Mouse (Mus musculus) Muller cell, postnatal 12 days (primary cell): ENCODE measurements at regions not wholly inside any gene's neighbourhood (a gene's known extent, or its start where the extent isn't known, plus 50 kb on each side); places are given as distances from the start of the nearest gene placed in this dataset.

ENCODE experiments used
- DNase-seq: peaks from one replicate; pipeline ENCODE4 v3.0.0-alpha.2; 2015; ENCODE audit errors: inconsistent ontology term

DNA sequence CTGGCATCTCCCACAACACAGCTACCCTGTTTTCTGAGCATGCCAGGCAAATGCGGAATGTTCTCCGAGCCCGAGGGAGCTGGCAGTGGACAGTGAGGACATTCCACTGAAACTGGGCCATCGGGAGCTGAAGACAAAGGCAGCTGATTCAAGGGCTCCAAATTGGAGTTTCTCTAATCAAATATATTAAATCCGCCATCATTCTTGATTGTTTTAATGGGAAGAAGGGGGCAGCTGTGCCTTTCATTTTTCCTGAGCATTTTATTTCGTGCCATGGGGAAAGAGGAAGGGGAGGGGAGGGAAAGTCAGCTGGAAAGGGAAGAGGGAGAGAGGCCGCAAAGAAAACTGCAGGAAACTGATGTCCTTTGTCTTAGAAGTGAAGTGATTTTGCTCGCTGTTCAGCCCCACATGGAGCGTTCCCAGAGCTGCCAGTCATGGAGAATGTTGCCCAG, 373.9 kb downstream of the Cog6 start:
- peak; percentile 91 for DNase-seq

- DNase-seq: peak; percentile 91
These were observed 373.4 kb downstream of the Foxo1 start for GRCm38 (mm10) chr3:52641226-52642181.

GRCm38 (mm10) chr3:52640250-52641147, 372.4 kb downstream of the Foxo1 start:
- DNase-seq: peak; percentile 49

- no peak for DNase-seq
These were observed 370.7 kb downstream of the Foxo1 start for GRCm38 (mm10) chr3:52638816-52639215.

DNA sequence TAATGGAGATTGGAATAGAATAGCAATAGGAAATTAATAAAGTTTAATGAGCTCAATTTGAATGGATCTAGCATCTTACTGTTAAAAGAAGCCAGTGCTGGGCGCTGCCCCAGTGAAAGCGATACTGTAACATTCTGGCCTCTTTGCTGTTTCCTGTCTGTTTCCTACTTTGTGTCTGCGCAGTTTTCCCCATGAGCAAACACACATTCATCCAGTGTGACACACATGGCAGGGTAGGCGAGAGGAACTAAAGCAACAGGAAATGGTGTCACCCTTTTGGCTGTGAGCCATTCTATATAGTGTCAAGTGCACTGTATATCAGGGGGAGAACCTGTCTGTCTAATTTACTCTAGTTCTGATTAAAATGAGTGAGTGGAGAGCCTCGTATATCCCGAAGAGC, 366.2 kb downstream of the Foxo1 start:
- DNase-seq: peak; percentile 65

- DNase-seq: no peak
These were observed 365.5 kb downstream of the Foxo1 start for GRCm38 (mm10) chr3:52633491-52634100.

GRCm38 (mm10) chr3:52632635-52633034, 364.5 kb downstream of the Foxo1 start:
- no peak for DNase-seq

GRCm38 (mm10) chr3:52630209-52630608, 362.1 kb downstream of the Foxo1 start:
- no peak for DNase-seq

GRCm38 (mm10) chr3:52625125-52625524, 357.0 kb downstream of the Foxo1 start:
- no peak for DNase-seq

DNA sequence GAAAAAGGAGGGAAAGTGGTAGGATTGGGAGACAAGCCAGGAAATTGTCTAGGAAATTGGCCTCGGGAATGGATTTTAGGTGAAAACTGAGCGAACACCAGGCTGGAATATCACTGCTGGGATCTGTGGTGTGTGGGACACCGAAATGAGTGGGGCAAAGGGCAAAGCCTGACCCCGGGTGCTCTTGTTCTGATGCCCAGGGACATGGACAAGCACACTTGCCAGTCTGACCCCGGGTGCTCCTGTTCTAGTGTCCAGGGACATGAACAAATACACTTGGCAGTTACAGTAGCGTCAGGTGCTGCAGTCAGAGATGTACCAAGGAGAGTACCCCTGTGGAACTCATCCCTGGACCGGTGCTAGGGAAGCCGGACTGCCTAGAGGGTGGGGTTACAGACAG, 354.4 kb downstream of the Foxo1 start:
- no peak for DNase-seq

- DNase-seq: no peak
These were observed 353.8 kb downstream of the Foxo1 start for GRCm38 (mm10) chr3:52621936-52622335.

DNA sequence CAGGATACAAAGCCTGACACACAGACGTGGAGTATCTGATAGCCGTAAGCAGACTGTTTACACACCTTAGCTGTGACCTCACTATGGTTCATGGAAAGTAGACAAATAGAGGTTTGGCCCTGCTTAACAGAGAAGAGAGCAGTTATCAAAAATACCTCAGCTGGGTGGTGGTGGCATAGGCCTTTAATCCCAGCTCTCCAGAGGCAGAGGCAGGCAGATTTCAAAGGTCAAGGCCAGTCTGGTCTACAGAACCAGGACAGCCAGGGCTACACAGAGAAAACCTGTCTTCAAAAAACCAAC, 350.7 kb downstream of the Foxo1 start:
- no peak for DNase-seq

DNA sequence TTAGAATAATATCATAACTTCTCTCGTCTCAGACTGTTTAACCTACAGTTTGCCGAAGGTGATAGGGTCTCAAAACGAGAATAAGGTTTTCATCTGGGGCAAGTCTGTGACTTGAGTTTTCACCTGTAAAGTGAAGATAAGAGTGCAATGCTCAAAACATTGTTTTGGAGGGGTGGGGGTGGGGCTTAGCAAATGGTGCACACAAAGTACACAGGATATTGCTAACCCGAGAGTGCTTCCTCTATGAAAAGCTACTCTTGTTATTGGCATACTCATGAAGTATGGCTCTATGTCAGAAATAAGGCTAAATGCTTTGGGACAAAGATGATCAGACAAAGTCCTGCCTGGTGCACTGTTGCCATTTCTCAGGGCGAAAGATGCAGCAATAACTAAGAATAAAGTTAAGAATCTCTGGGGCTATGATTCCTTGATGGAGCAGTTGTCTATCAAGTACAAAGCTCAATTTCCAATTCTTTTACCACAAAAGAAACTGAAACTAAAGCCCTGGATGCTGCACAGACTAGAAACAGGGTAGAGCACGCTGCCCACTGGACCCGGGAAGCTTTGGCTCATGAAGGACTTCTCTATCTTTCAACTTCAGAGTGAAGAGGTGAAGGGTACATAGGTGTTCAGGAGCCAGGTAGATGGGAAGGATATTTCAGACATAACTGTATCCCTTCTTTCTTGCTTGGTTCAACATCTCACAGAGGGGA, 350.2 kb downstream of the Foxo1 start:
- no peak for DNase-seq

- DNase-seq: no peak
These were observed 349.4 kb downstream of the Foxo1 start for GRCm38 (mm10) chr3:52617413-52618149.

DNA sequence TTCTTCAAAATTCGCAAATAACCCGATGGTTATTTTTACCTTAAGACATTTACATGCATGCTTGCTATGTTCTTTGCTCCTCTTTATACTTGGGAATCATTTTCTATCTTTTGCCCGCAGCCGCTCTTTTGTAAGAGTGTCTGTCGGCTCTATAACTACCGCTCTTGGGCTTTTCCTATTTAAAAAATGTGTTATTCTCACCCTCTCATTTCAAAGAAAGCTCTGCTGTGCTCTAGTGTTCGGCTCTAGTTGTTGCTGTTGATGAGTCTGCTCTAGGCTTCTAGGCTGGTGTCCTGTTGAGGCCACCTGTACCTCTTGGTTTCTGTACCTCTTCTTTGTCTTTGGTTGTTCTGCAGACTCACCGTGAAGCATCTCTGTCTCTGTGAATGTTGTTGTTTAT, 343.7 kb downstream of the Foxo1 start:
- no peak for DNase-seq

GRCm38 (mm10) chr3:52610466-52610865, 342.3 kb downstream of the Foxo1 start:
- DNase-seq: no peak

DNA sequence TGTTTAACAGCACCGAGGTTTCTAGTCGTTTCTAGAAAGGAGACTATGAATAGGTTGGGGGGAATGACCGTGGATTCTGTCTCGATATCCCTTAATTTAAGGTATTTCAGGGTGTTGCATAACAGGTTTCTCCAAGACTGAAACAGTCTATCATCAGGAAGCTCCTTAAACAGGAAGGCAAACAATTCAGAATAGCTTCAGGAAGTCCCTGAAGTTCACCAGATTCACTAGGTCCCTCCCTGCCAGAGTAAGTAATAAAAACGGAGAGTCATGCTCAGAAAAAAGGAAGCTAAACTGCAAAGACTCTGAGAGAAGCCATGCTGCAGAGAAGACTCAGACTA, 339.9 kb downstream of the Foxo1 start:
- no peak for DNase-seq

GRCm38 (mm10) chr3:52607379-52608085, 339.4 kb downstream of the Foxo1 start:
- peak; percentile 68 for DNase-seq

- DNase-seq: peak; percentile 64
These were observed 337.2 kb downstream of the Foxo1 start for GRCm38 (mm10) chr3:52605261-52605771.

DNA sequence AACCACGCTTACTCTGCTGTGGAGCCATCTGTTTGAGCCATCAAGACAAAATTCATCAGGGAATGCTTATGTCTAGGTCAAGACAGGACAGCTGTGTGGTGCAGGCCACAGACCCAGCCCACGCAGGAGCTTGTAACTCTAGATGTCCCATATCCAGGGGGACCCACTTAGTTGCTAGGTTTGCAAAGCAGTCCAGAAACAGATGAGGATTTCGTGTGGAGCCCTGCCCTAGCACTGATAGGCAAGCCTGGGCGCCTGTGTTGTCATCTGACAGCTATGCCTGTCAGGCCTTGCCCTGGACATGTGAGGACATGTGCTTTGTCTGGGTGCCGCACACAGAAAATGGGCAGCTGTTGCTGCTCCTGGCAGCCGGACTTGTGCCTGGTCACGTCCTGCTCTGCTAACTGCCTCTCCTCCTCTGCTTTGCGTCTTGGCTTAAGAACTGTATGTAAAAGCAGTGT, 335.1 kb downstream of the Foxo1 start:
- no peak for DNase-seq
